Mouse (Mus musculus): ENCODE measurements at regions not wholly inside any gene's neighbourhood (a gene's known extent, or its start where the extent isn't known, plus 50 kb on each side); places are given as distances from the start of the nearest gene placed in this dataset.

DNA sequence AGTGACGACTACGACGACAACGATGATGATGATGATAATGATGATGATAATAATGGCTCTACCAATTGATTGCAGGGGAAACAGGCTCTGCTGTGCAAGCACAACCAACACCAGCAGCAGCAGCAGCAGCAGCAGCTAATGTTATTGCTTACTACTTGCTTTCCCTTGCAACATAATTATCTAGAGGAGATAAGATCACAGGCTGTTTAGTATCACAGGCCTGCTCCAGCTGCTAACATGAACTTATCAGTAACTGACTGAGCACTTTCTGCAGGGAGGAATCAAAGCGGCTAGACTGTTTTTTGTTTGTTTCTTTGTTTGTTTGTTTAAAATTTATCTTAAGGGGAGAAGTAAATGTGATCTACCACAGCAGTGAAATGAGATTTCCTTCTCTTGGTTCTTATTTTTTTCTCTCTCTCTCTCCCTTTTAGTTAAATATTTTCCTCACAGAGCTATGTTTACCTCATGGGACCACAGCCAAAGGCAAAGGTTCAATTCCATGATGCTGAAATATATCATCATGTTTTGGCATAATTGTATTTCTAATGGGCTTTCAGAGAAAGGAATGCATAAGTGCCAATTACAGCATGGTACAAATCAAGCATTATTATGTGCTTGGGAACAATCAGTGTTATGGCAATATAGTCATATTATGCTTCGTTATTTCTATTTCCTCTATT lies 443.2 kb upstream of the Pabpc4l start:
- TF ChIP-seq CHD2 (IDR thresholded peaks at IDR 0.05; ENCODE audit: low read depth, low read length) (no peak), ZC3H11A (IDR thresholded peaks at IDR 0.05; ENCODE audit: borderline replicate concordance, low read depth, low read length) (no peak), HCFC1 (IDR thresholded peaks at IDR 0.05; ENCODE audit: borderline replicate concordance, insufficient read depth, low read length) (no peak), MAFK (IDR thresholded peaks at IDR 0.05; ENCODE audit: insufficient read depth, low read depth, low read length) (no peak)
